Mouse (Mus musculus) lung, embryonic 16.5 days (tissue): ENCODE data around the gene Lbhd2. TPM values are rescaled to one million over a fixed set of nuclear protein-coding genes. Genes with fewer than 3 reads are reported as not detected.
A peak's percentile ranks its signal among the peaks of the same experiment; 100 is the strongest.

ENCODE experiments used
- ATAC-seq: fragments of 200-750 bp; cut with Nextera tagmentation; 2 replicates; pipeline ENCODE4 v1.8.0; 2017; ENCODE audit warnings: low read depth, mild to moderate bottlenecking, moderate library complexity
- H3K27ac ChIP-seq: fragments of 300-500 bp; sonication (generic); 2 replicates; pipeline ENCODE4 v1.5.1; 2014; ENCODE audit warnings: mild to moderate bottlenecking, control low read depth, low read length
- H3K27me3 ChIP-seq: fragments of 300-500 bp; sonication (generic); 2 replicates; pipeline ENCODE4 v1.6.1; 2014; ENCODE audit warnings: low read depth, low read length, mixed read lengths; ENCODE audit not compliant: control insufficient read depth, insufficient read depth
- H3K36me3 ChIP-seq: fragments of 300-500 bp; sonication (generic); 2 replicates; pipeline ENCODE4 v1.6.1; 2014; ENCODE audit warnings: low read length; ENCODE audit not compliant: control insufficient read depth, insufficient read depth
- H3K4me1 ChIP-seq: fragments of 300-500 bp; sonication (generic); replicated peaks from 2 replicates; pipeline ENCODE4 v1.6.1; 2014; ENCODE audit warnings: low read length, mixed read lengths; ENCODE audit not compliant: control insufficient read depth, insufficient read depth
- H3K4me2 ChIP-seq: fragments of 300-500 bp; sonication (generic); 2 replicates; pipeline ENCODE4 v1.6.1; 2014; ENCODE audit warnings: low read depth, low read length, control low read depth
- H3K4me3 ChIP-seq: fragments of 300-500 bp; sonication (generic); 2 replicates; pipeline ENCODE4 v1.5.1; 2014; ENCODE audit warnings: mild to moderate bottlenecking, low read length, control low read depth
- H3K9ac ChIP-seq: fragments of 300-500 bp; sonication (generic); 2 replicates; pipeline ENCODE4 v1.6.1; 2014; ENCODE audit warnings: low read length, control low read depth
- H3K9me3 ChIP-seq: fragments of 300-500 bp; sonication (generic); 2 replicates; pipeline ENCODE4 v1.6.1; 2016; ENCODE audit warnings: low read length; ENCODE audit not compliant: control insufficient read depth
- WGBS: fragments of 180-500 bp; shearing (Covaris S2); extraction: QIAGEN DNeasy Blood & Tissue Kit; methylation state at CpG from one replicate; pipeline ENCODE4 v1.1.7; 2014; 5-methylcytosine and 5-hydroxymethylcytosine counted together
- polyA plus RNA-seq: library from polyadenylated mRNA; unstranded; fragments of >200 nt; fragmentation: Nextera tagmentation; extraction: Ambion mirVana; gene quantifications from 2 replicates; pipeline ENCODE4 v1.2.1, GENCODE M21; 2015

Gene Lbhd2
- polyA plus RNA-seq, 1 experiment from 2014 or later, result 0.80 TPM

DNA sequence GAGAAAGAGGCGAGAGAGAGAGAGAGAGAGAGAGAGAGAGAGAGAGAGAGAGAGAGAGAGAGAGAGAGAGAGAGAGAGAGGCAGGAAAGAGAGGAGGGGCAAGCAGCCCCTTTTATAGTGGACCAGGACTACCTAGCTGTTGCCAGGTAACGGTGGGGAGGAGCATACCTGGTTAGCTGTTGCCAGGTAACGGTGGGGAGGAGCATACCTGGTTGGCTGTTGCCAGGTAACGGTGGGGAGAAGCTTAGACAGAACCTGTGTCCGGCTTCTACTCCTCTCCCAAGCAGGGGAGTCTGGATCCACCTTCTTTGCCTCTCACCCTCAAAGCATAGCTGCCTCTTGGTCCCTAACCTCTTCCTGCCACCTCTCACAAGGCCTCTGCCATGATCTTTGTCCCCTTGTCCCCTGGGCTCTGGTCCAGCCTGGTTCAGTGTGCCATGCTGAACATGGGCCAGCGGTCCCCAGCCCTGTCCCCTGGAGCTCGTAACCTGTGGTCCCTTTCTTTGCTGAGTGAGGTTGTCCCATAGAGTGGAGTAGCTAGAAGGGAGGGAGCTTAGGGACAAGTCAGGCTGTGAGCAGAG, 27.6 kb downstream of the Lbhd2 start:
- WGBS, result 39% methylated on average over 6 of the region's 7 CpGs
- no peaks in the 10 kb centered on the region for H3K36me3 ChIP-seq
- H3K4me1 ChIP-seq, result peaks cover 17% of the 10 kb centered on the region
- H3K9me3 ChIP-seq, result no peaks in the 10 kb centered on the region
- H3K4me2 ChIP-seq, result peak overlapping the region; percentile 37
- H3K4me3 ChIP-seq, result no peak overlapping the region
- H3K27ac ChIP-seq, result peak overlapping the region; percentile 82
- H3K9ac ChIP-seq, result 0 out of 2 replicates have a peak overlapping the region, but pooled peaks have one; percentile 36
- peaks cover 15% of the 10 kb centered on the region for H3K27me3 ChIP-seq
- no peak for ATAC-seq

DNA sequence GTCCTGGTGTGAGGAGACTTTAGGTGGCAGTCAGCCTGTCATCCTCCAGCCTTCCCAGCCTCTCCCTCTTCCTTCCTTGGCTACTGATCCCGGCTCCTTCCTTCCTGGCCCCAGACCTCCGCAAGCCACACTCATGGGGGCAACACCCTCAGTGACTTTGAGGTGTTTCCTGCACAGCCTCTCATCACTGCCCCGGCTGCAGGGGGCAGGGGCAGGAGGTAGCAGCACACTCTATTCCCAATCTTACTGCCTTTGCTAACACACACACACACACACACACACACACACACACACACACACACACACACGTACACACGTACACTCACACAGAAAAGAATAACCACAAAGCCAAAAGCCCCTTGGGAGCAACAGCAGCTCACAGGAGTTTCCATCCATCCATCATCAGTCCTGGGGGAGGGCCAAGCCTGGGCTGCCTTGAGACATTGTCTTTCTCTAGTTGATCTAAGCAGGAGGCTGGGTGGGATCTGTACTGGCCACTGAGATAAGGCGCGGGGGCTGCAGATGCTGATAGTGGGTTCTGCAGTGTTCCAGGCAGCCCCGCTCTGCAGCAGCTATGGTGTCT, 28.2 kb downstream of the Lbhd2 start:
- Histone ChIP-seq H3K9ac (no peak overlapping the region), H3K4me3 (no peak overlapping the region), H3K4me1 (peaks cover 13% of the 10 kb centered on the region), H3K27ac (peak overlapping the region; percentile 82), H3K9me3 (no peaks in the 10 kb centered on the region), H3K36me3 (no peaks in the 10 kb centered on the region), H3K4me2 (no peak overlapping the region), H3K27me3 (peaks cover 15% of the 10 kb centered on the region)
- 20% methylated on average over 8 of the region's 8 CpGs for WGBS
- peak; percentile 47 for ATAC-seq

DNA sequence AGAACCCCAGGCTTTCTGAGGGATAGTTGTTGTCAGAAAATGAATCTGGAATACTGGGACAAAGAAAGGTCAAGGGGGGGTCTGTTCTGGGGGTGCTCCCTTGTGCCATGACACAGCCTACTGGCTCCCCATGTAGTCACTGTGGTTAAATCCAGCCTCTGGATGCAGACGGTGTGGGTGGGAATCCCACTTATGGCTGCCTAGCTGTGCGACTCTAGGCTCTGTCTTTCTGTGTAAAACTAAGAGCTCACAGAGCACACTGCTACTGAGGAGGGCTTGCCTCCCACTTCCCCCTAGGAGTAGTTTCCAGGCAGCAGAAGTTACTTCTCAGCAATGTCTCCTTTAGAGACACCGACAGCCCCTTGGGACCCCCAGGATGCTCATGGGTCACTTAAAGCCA, 29.6 kb downstream of the Lbhd2 start:
- Histone ChIP-seq H3K9me3 (no peaks in the 10 kb centered on the region), H3K4me2 (no peak overlapping the region), H3K9ac (no peak overlapping the region), H3K27me3 (peaks cover 6% of the 10 kb centered on the region; the same call in 1 of the 2 replicates), H3K27ac (no peak overlapping the region), H3K4me3 (no peak overlapping the region), H3K4me1 (no peaks in the 10 kb centered on the region; the same call in 1 of the 2 replicates), H3K36me3 (no peaks in the 10 kb centered on the region)
- no peak for ATAC-seq
- 86% methylated on average over 3 of the region's 3 CpGs for WGBS

DNA sequence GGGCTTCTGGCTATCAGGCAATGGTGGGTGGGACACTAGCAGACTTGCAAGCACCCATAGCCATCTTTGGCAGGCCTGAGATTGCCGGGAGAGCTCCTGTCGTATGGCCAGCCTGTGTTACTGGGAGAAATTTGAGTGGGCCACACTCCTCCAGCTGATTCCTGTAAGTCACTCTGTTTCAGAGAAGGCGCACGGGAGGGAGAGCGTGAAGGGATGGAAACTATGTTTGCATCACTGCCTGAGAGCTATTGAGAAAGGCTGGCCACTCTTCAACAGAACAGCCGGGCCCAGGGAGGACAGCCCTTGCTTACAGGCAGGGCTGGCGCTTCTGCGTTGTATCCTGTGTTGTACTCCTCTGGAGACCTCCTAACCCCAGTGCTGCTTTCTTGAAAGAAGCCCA, 30.0 kb downstream of the Lbhd2 start:
- Histone ChIP-seq H3K9me3 (no peaks in the 10 kb centered on the region), H3K27me3 (peaks cover 8% of the 10 kb centered on the region), H3K27ac (no peak overlapping the region), H3K4me1 (no peaks in the 10 kb centered on the region; the same call in 1 of the 2 replicates), H3K4me2 (no peak overlapping the region), H3K9ac (no peak overlapping the region), H3K4me3 (no peak overlapping the region), H3K36me3 (no peaks in the 10 kb centered on the region)
- peak; percentile 34; the same call in 1 of the 2 replicates for ATAC-seq
- WGBS, result 44% methylated on average over 8 of the region's 8 CpGs

DNA sequence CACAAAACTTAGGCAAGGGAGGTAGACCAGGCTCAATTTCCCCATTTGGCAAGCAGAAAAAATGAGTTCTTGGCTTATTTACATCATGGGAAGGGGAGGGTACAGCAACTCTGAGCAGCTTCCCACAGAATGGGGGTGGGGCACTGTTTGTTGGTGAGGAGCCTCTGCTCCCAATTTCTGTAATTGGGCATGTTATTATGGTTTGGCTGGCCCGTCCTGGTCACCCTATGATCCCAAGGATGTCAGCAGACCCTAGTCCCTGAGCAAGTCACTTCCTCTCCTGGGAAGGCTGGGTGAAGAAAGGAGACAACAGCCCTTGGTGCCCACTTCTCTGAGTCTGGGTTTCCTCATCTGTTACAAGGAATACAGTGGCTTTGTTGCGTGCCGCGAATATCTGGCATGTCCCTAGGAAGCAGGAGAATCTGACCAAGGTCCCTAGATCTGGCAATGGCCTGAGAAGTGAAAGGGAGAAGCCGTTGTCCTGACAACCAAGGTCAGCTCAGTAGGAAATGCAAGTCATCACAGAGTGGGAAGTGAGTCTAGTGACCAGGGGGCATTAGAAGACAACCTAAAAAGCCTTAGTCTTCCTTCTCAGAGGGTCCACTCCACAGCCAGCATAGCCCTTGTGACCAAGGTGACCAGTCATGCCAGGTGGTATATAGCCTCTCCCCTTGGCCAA, 30.8 kb downstream of the Lbhd2 start:
- H3K4me1 ChIP-seq, result peaks cover 3% of the 10 kb centered on the region; the same call in 1 of the 2 replicates
- WGBS, result 78% methylated on average over 5 of the region's 5 CpGs

DNA sequence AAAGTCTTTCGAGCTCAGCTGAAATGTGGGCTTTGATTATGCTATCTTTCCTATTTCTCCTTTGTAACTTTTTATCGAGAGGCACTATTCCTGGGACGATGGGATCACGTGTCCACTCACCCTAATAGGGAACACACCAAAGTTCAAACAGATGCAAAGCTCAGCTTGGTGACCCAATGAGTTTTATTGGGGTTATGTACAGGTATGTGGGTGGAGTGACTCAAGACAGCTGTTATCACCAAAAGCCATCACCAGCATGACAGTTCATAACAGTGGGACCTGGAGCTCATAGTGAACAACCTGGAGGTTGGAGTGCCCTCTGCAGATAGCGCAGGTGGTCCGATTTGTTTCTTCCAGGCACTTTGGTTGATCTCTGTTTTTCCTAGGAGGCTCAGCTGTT, 32.2 kb downstream of the Lbhd2 start:
- peaks cover 7% of the 10 kb centered on the region for H3K4me1 ChIP-seq
- H3K27me3 ChIP-seq, result peaks cover 29% of the 10 kb centered on the region
- no peaks in the 10 kb centered on the region for H3K36me3 ChIP-seq
- H3K9ac ChIP-seq, result no peak overlapping the region
- WGBS, result 67% methylated on average over 6 of the region's 6 CpGs
- H3K9me3 ChIP-seq, result no peaks in the 10 kb centered on the region
- no peak overlapping the region for H3K4me2 ChIP-seq
- no peak for ATAC-seq
- no peak overlapping the region for H3K4me3 ChIP-seq
- no peak overlapping the region for H3K27ac ChIP-seq

More for the DNA sequence above, 30.8 kb downstream of the Lbhd2 start:
- Histone ChIP-seq H3K27ac (no peak overlapping the region), H3K4me2 (no peak overlapping the region), H3K9ac (no peak overlapping the region), H3K27me3 (peaks cover 15% of the 10 kb centered on the region), H3K9me3 (no peaks in the 10 kb centered on the region), H3K36me3 (no peaks in the 10 kb centered on the region), H3K4me3 (no peak overlapping the region)
- no peak for ATAC-seq

DNA sequence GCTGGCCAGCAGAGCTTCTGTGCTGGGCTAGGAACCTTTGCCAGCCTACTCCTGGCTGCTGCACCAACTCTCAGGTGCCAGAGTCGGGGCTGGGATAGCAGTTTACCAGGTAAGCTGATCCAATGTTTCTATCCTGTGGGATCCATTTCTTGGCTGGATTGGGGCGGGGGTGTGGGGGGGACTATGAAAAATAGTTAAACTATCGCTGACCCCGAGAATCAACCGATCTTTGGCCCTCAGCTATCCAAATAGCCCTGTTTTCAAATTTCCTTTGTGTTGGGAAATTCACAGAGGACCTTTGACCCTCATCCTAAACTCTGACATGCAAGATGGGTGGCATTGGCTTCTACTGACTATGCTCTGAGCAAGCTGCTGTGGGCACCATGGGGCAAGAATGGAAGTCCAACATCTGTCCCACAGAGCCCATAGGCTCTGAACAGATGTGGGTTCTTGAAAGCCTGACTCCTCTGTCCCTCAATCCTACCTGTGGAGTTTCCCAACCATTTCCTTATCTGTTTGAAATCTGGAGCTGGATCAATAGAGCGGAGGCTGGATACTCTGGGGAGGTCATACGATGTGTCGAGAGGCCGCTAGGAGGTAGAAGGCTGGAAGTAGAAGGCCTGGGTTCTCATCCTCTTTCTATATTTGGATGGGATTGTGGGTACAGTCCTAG, 34.2 kb downstream of the Lbhd2 start:
- no peaks in the 10 kb centered on the region for H3K9me3 ChIP-seq
- no peak overlapping the region for H3K27ac ChIP-seq
- peaks cover 48% of the 10 kb centered on the region for H3K27me3 ChIP-seq
- no peak for ATAC-seq
- 83% methylated on average over 9 of the region's 9 CpGs for WGBS
- no peaks in the 10 kb centered on the region for H3K36me3 ChIP-seq
- H3K9ac ChIP-seq, result no peak overlapping the region
- H3K4me2 ChIP-seq, result no peak overlapping the region
- peaks cover 10% of the 10 kb centered on the region for H3K4me1 ChIP-seq
- H3K4me3 ChIP-seq, result no peak overlapping the region

DNA sequence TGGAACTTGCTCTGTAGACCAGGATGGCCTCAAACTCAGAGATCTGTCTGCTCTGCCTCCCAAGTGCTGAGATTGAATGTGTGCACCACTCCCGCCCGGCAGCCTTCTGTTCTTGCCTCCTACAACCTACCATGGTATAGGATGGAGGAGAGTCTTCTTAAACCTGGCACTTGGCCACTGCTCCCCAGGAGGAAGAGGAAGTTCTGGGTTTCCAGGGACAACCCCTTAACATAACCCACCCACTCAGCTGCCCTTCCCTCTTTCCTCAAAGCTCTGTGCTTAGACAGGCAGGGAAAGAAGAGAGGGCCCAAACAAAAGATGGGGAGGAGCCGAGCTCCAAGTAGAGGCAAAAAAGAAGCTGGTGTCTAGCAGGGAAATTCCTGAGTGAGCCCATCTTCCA, 34.9 kb downstream of the Lbhd2 start:
- Histone ChIP-seq H3K9ac (no peak overlapping the region), H3K4me1 (peaks cover 13% of the 10 kb centered on the region), H3K9me3 (no peaks in the 10 kb centered on the region), H3K4me3 (no peak overlapping the region), H3K27me3 (peaks cover 55% of the 10 kb centered on the region), H3K36me3 (no peaks in the 10 kb centered on the region), H3K27ac (0 out of 2 replicates have a peak overlapping the region, but pooled peaks have one; percentile 12), H3K4me2 (no peak overlapping the region)
- WGBS, result 57% methylated on average over 3 of the region's 3 CpGs
- ATAC-seq, result no peak
